Mouse (Mus musculus): Measurements from ENCODE around the gene Cd28.

GRCm38 (mm10) chr1:60735072-60735907 is 18.7 kb downstream of the Cd28 start:
- TF ChIP-seq CTCF (IDR thresholded peaks at IDR 0.05; ENCODE audit: control insufficient read depth, insufficient read depth, insufficient replicate concordance, low read depth, low read length) (no peak), POLR2A (IDR thresholded peaks at IDR 0.05; ENCODE audit: control insufficient read depth, low read depth, low read length) (no peak)

Measured in testis, adult 2 months (tissue).